Mouse (Mus musculus): Measurements from ENCODE around the gene Gm973. TPM values are rescaled to one million over a fixed set of nuclear protein-coding genes. Genes with fewer than 3 reads are reported as not detected.
A peak's percentile ranks its signal among the peaks of the same experiment; 100 is the strongest.

Gm973 gene
- total and polyA plus RNA-seq, 3 experiments: 0.23 TPM; not detected in 2

- Histone ChIP-seq H3K4me3 (ENCODE audit: control insufficient read depth in 1 of 2, insufficient read depth in 1 of 2, low read depth in 2 of 2, low read length in 2 of 2) (no peak overlapping the region), H3K27ac (ENCODE audit: control insufficient read depth, low read depth, low read length) (no peak overlapping the region), H3K36me3 (ENCODE audit: control insufficient read depth in 1 of 2, insufficient read depth in 2 of 2, low read length in 2 of 2) (no peaks in the 10 kb centered on the region), H3K79me2 (ENCODE audit: control insufficient read depth, insufficient read depth, low read length, poor library complexity) (no peaks in the 10 kb centered on the region), H3K4me1 (ENCODE audit: control insufficient read depth in 1 of 2, insufficient read depth in 2 of 2, low read length in 2 of 2) (no peaks in the 10 kb centered on the region; a peak in 1 of 4 replicates), H3K9me3 (replicated peaks; ENCODE audit: insufficient read depth, low read length) (no peaks in the 10 kb centered on the region), H3K9ac (ENCODE audit: control insufficient read depth, low read depth, low read length, poor library complexity, severe bottlenecking) (no peak overlapping the region), H3K27me3 (ENCODE audit: control insufficient read depth in 1 of 2, insufficient read depth in 2 of 2, low read length in 2 of 2) (peaks cover 2 to 4% of the 10 kb centered on the region in 2 experiments; a peak in 3 of 4 replicates)
- no peak for TF ChIP-seq TCF12 (IDR thresholded peaks at IDR 0.05; ENCODE audit: low read depth, low read length)
- no peak for TF ChIP-seq UBTF (IDR thresholded peaks at IDR 0.05; ENCODE audit: borderline replicate concordance, insufficient read depth, low read depth, low read length)
- TF ChIP-seq USF2 (IDR thresholded peaks at IDR 0.05; ENCODE audit: borderline replicate concordance in 1 of 2, insufficient read depth in 1 of 2, low read depth in 1 of 2, low read length in 2 of 2): no peak
- peak; percentile 96 for TF ChIP-seq RAD21 (IDR thresholded peaks at IDR 0.05; ENCODE audit: low read depth, low read length)
- peak; percentile 88 to 97 (median 96) for TF ChIP-seq CTCF (IDR thresholded peaks at IDR 0.05 in 2 of 3, conservative IDR thresholded peaks at IDR 0.05 in 1 of 3; ENCODE audit: control insufficient read depth in 1 of 3, insufficient read depth in 1 of 3, low read depth in 2 of 3, low read length in 3 of 3, poor library complexity in 1 of 3, severe bottlenecking in 1 of 3)
- TF ChIP-seq MAFK (IDR thresholded peaks at IDR 0.05; ENCODE audit: borderline replicate concordance, low read depth, low read length): no peak
- peak; percentile 26; the same call in 1 of the 2 replicates for TF ChIP-seq MAZ (IDR thresholded peaks at IDR 0.05; ENCODE audit: low read depth, low read length)
- no peak for TF ChIP-seq CHD2 (IDR thresholded peaks at IDR 0.05; ENCODE audit: low read length)
- TF ChIP-seq ZC3H11A (IDR thresholded peaks at IDR 0.05; ENCODE audit: low read depth, low read length): peak; percentile 91
- TF ChIP-seq RCOR1 (IDR thresholded peaks at IDR 0.05; ENCODE audit: low read depth, low read length): no peak
- no peak for TF ChIP-seq E2F4 (IDR thresholded peaks at IDR 0.05; ENCODE audit: borderline replicate concordance, low read depth, low read length)
- no peak for TF ChIP-seq NELFE (IDR thresholded peaks at IDR 0.05; ENCODE audit: low read depth, low read length)
- no peak for TF ChIP-seq ZNF384 (IDR thresholded peaks at IDR 0.05; ENCODE audit: low read depth, low read length)
- no peak for TF ChIP-seq TBP (IDR thresholded peaks at IDR 0.05; ENCODE audit: low read depth, low read length)
- TF ChIP-seq POLR2AphosphoS2 (IDR thresholded peaks at IDR 0.05; ENCODE audit: low read length): no peak
- TF ChIP-seq GATA1 (IDR thresholded peaks at IDR 0.05; ENCODE audit: low read depth, low read length): no peak
- TF ChIP-seq ZKSCAN1 (IDR thresholded peaks at IDR 0.05; ENCODE audit: low read depth, low read length): no peak
- TF ChIP-seq SMC3 (IDR thresholded peaks at IDR 0.05; ENCODE audit: low read depth, low read length): peak; percentile 96
- TF ChIP-seq HCFC1 (IDR thresholded peaks at IDR 0.05; ENCODE audit: low read depth, low read length): no peak
- TF ChIP-seq MYC (IDR thresholded peaks at IDR 0.05; ENCODE audit: low read depth, low read length): peak; percentile 77
- no peak for TF ChIP-seq BHLHE40 (IDR thresholded peaks at IDR 0.05; ENCODE audit: borderline replicate concordance, low read depth, low read length)
- TF ChIP-seq TAL1 (IDR thresholded peaks at IDR 0.05; ENCODE audit: low read length): no peak
- DNase-seq (ENCODE audit: low read depth, low spot score): peak; percentile 84
Observed at GRCm38 (mm10) chr1:59623325-59624017, 107.4 kb downstream of the Gm973 start.

Data from MEL (cell line).